Mouse (Mus musculus): ENCODE data around the gene Gm17019. TPM values are rescaled to one million over a fixed set of nuclear protein-coding genes. Genes with fewer than 3 reads are reported as not detected.
"Not testable (repeated sequence)": the region's sequence is repeated elsewhere in the genome, so short reads cannot be mapped to it uniquely, and the experiment has no call there.

Gm17019 gene
- polyA plus RNA-seq, 1 experiment from 2014 or later, result not detected

DNA sequence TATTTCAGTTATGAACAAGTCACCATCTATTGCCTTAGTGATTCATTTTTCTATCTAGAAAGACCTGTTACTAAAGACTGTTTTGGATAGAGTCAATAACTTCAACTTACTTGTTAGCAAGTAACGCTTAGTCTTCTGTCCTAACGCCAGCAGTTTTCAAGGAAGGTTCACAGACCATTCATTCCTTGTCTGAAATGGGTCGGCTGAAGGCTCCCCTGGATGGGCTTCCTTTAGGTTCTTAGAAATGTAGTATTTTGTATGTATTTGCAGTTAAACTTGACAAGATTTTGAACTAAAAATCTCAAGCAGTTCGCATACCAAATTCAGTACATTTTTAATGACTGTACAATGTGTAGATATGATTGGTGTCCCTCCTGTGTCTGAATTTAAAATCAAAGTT lies 35.2 kb downstream of the Gm17019 start:
- not testable (repeated sequence) for H3K27me3 ChIP-seq (ENCODE audit: insufficient read depth, low read length); H3K4me2 ChIP-seq (replicated peaks; ENCODE audit: low read depth, low read length); H3K27ac ChIP-seq (ENCODE audit: low read length); H3K4me1 ChIP-seq (ENCODE audit: insufficient read depth, low read length); H3K9ac ChIP-seq (replicated peaks; ENCODE audit: low read length); H3K36me3 ChIP-seq (ENCODE audit: insufficient read depth, low read length); H3K4me3 ChIP-seq (ENCODE audit: low read length); ATAC-seq (ENCODE audit: low FRiP score, low TSS enrichment)
- WGBS, result 80% methylated on average over 4 of the region's 4 CpGs
- peaks cover 11% of the 10 kb centered on the region for H3K9me3 ChIP-seq (ENCODE audit: low read length)

DNA sequence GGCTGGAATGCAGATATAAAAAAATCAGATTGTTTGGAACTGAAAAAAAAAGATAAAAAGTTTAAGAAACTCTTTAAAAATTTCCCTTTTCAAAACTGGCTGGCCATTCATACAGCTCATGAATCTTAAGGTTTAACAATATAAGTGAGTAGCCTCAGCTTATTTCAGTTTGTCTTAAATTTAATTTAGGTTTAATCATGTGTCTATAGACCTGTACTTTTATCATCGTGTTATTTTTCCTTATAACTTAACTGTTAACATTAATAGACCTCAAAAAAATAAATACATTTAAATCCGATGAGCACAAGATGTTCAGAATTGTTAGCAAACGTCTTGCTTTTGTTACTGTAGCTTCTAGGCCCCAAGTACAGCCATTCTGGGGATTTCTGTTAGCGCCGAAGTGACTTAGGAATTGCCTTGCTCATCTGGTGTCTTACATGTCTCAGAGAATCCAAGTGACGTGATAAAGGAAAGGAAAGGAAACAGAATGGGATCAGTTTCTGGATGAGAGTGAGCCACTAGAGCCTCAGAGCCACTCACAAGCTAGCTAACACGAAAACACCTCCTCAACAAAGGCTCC lies 36.0 kb downstream of the Gm17019 start:
- not testable (repeated sequence) for H3K4me1 ChIP-seq (ENCODE audit: insufficient read depth, low read length); H3K4me2 ChIP-seq (replicated peaks; ENCODE audit: low read depth, low read length); H3K27ac ChIP-seq (ENCODE audit: low read length); H3K36me3 ChIP-seq (ENCODE audit: insufficient read depth, low read length); H3K9ac ChIP-seq (replicated peaks; ENCODE audit: low read length); H3K27me3 ChIP-seq (ENCODE audit: insufficient read depth, low read length); H3K4me3 ChIP-seq (ENCODE audit: low read length); ATAC-seq (ENCODE audit: low FRiP score, low TSS enrichment)
- WGBS, result 74% methylated on average over 6 of the region's 7 CpGs
- H3K9me3 ChIP-seq (ENCODE audit: low read length), result peaks cover 11% of the 10 kb centered on the region

DNA sequence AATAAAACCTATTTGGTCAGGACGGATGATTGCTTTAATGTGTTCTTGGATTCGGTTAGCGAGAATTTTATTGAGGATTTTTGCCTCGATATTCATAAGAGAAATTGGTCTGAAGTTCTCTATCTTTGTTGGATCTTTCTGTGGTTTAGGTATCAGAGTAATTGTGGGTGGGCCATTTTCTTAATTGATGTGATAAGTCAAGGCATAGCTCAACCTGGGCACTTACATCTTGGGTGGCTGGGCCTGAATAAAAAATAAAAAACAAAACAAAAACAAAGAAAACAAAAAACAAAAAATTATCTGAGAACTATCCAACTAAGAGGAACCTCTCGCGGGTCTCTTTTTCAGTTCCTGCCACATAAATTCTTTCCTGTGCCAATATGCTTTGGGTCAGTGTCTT lies 38.7 kb downstream of the Gm17019 start:
- not testable (repeated sequence) for H3K9ac ChIP-seq (replicated peaks; ENCODE audit: low read length); H3K27ac ChIP-seq (ENCODE audit: low read length); H3K9me3 ChIP-seq (ENCODE audit: low read length); H3K36me3 ChIP-seq (ENCODE audit: insufficient read depth, low read length); H3K4me2 ChIP-seq (replicated peaks; ENCODE audit: low read depth, low read length); H3K27me3 ChIP-seq (ENCODE audit: insufficient read depth, low read length); H3K4me1 ChIP-seq (ENCODE audit: insufficient read depth, low read length); H3K4me3 ChIP-seq (ENCODE audit: low read length)
- 84% methylated on average over 6 of the region's 6 CpGs for WGBS
- ATAC-seq (ENCODE audit: low FRiP score, low TSS enrichment), result peak; percentile 69; the same call in 1 of the 2 replicates

DNA sequence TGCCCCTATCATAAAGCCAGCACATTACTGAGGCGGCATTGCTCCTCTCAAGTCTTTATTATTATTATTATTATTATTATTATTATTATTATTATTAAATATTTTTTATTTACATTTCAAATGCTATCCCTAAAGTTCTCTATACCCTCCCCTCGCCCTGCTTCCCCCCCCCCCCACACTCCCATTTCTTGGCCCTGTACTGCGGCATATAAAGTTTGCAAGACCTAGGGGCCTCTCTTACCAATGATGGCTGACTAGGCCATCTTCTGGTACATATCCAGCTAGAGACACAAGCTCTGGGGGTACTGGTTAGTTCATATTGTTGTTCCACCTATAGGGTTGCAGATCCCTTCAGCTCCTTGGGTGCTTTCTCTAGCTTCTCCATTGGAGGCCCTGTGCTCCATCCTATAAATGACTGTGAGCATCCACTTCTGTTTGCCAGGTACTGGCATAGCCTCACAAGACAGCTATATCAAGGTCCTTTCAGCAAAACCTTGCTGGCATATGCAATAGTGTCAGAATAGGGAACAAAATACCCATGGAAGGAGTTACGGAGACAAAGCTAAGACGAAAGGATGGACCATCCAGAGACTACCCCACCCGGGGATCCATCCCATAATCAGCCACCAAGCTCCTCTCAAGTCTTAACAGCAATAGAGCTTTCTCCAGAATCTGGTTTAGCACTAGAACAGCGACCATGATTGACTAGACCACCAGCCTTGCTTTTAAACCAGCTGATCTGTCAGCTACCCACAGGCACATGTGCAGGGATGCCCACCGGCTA lies 42.2 kb downstream of the Gm17019 start:
- H3K27me3 ChIP-seq (ENCODE audit: insufficient read depth, low read length), result not testable (repeated sequence)
- 80% methylated on average over 7 of the region's 8 CpGs for WGBS

DNA sequence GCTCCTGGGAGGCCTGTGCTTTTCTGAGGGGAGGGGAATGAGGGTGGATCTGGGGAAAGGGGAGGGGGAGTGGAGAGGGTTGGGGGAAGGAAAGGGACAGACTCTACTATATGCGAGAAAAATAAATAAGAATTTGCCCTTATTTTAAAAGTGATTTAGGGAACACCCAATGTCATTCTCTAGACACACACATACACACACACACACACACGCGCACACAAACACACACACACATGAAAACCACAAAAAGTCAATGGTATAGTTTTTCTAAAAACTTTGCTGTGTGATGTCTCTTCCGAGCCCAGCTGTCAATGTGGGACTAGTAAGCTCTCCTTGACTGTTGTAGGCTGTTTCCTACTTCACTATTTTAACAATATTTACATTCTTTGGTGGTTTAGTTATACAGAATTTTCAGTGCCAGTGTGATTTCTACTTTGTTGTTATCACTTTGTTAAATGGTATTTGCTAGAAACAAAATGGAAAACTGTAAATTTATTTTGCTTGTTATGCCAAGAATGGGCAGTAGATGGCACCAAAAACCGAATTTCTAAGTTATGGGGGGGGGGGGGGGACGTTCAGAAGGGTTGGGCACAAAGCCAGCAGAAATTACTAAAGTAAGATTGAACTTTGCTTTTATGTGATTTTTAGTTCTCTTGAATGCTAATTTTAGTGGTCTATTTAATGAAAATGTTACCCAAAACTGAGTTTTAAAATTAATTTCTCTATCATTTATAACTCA lies 46.0 kb downstream of the Gm17019 start:
- WGBS, result 29% methylated on average over 5 of the region's 6 CpGs
- not testable (repeated sequence) for H3K9ac ChIP-seq (replicated peaks; ENCODE audit: low read length); H3K9me3 ChIP-seq (ENCODE audit: low read length); H3K4me1 ChIP-seq (ENCODE audit: insufficient read depth, low read length); H3K36me3 ChIP-seq (ENCODE audit: insufficient read depth, low read length); H3K4me2 ChIP-seq (replicated peaks; ENCODE audit: low read depth, low read length); H3K4me3 ChIP-seq (ENCODE audit: low read length); H3K27ac ChIP-seq (ENCODE audit: low read length); H3K27me3 ChIP-seq (ENCODE audit: insufficient read depth, low read length)
- 0 out of 2 replicates have a peak, but pooled peaks have one; percentile 49 for ATAC-seq (ENCODE audit: low FRiP score, low TSS enrichment)

More for the DNA sequence above, 42.2 kb downstream of the Gm17019 start:
- H3K9ac ChIP-seq (replicated peaks; ENCODE audit: low read length); H3K9me3 ChIP-seq (ENCODE audit: low read length); ATAC-seq (ENCODE audit: low FRiP score, low TSS enrichment); H3K4me3 ChIP-seq (ENCODE audit: low read length); H3K27ac ChIP-seq (ENCODE audit: low read length); H3K4me2 ChIP-seq (replicated peaks; ENCODE audit: low read depth, low read length); H3K4me1 ChIP-seq (ENCODE audit: insufficient read depth, low read length); H3K36me3 ChIP-seq (ENCODE audit: insufficient read depth, low read length): not testable (repeated sequence)

Other genes starting within 250 kb of the Gm17019 start
- gene Gm9758, start 118.1 kb downstream of the Gm17019 start, polyA plus RNA-seq (2015; fragmentation: Nextera tagmentation; extraction: Ambion mirVana), result not detected in 2 replicates
- not detected in 2 replicates for gene Speer4e, start 94.6 kb downstream of the Gm17019 start, polyA plus RNA-seq (2015; fragmentation: Nextera tagmentation; extraction: Ambion mirVana)
- gene Gm10354, start 54.1 kb downstream of the Gm17019 start, polyA plus RNA-seq (2015; fragmentation: Nextera tagmentation; extraction: Ambion mirVana), result not detected in 2 replicates

Data from kidney, embryonic 16.5 days (tissue).